Mouse (Mus musculus) liver, embryonic 11.5 days (tissue): ENCODE measurements around the gene Exosc1. TPM values are rescaled to one million over a fixed set of nuclear protein-coding genes. Genes with fewer than 3 reads are reported as not detected.
A peak's percentile ranks its signal among the peaks of the same experiment; 100 is the strongest.

Experiments
- ATAC-seq: fragments of 200-750 bp; cut with Nextera tagmentation; replicated peaks from 2 replicates; pipeline ENCODE4 v1.8.0; 2017; ENCODE audit warnings: moderate number of reproducible peaks, mild to moderate bottlenecking, moderate TSS enrichment, moderate library complexity; ENCODE audit not compliant: low FRiP score
- DNase-seq: peaks from one replicate; pipeline ENCODE4 v3.0.0-alpha.2; 2017; ENCODE audit warnings: low spot score
- H3K27ac ChIP-seq: fragments of 300-500 bp; sonication (generic); 2 replicates; pipeline ENCODE4 v1.5.1; 2014; ENCODE audit warnings: mild to moderate bottlenecking, low read depth, low read length, control low read depth
- H3K27me3 ChIP-seq: fragments of 300-500 bp; sonication (generic); replicated peaks from 2 replicates; pipeline ENCODE4 v1.6.1; 2014; ENCODE audit warnings: low read length, mixed read lengths; ENCODE audit not compliant: control insufficient read depth, insufficient read depth
- H3K36me3 ChIP-seq: fragments of 300-500 bp; sonication (generic); 2 replicates; pipeline ENCODE4 v1.6.1; 2014; ENCODE audit warnings: mild to moderate bottlenecking, low read length, moderate library complexity, mixed read lengths; ENCODE audit not compliant: control insufficient read depth, insufficient read depth
- H3K4me1 ChIP-seq: fragments of 300-500 bp; sonication (generic); replicated peaks from 2 replicates; pipeline ENCODE4 v1.6.1; 2014; ENCODE audit warnings: low read length, mixed read lengths; ENCODE audit not compliant: control insufficient read depth, insufficient read depth
- H3K4me2 ChIP-seq: fragments of 300-500 bp; sonication (generic); 2 replicates; pipeline ENCODE4 v1.6.1; 2014; ENCODE audit warnings: mild to moderate bottlenecking, control low read depth, moderate library complexity
- H3K4me3 ChIP-seq: fragments of 300-500 bp; sonication (generic); 2 replicates; pipeline ENCODE4 v1.5.1; 2014; ENCODE audit warnings: low read depth, low read length, control low read depth
- H3K9ac ChIP-seq: fragments of 300-500 bp; sonication (generic); 2 replicates; pipeline ENCODE4 v1.6.1; 2014; ENCODE audit warnings: low read depth, low read length, control low read depth
- H3K9me3 ChIP-seq: fragments of 300-500 bp; sonication (generic); 2 replicates; pipeline ENCODE4 v1.6.1; 2016; ENCODE audit warnings: low read length, inconsistent platforms, mixed read lengths; ENCODE audit not compliant: control insufficient read depth
- whole genome bisulfite sequencing: fragments of 180-500 bp; shearing (Covaris S2); extraction: QIAGEN DNeasy Blood & Tissue Kit; methylation state at CpG from one replicate; pipeline ENCODE4 v1.1.7; 2014; 5-methylcytosine and 5-hydroxymethylcytosine counted together
- polyA plus RNA-seq: library from polyadenylated mRNA; unstranded; fragments of >200 nt; fragmentation: Nextera tagmentation; extraction: Ambion mirVana; gene quantifications from 2 replicates; pipeline ENCODE4 v1.2.1, GENCODE M21; 2014

Gene Exosc1
- polyA plus RNA-seq, 1 experiment from 2014 or later = 109 TPM

- Histone ChIP-seq H3K9me3 (no peaks in the 10 kb centered on the region), H3K27me3 (no peaks in the 10 kb centered on the region), H3K27ac (no peak overlapping the region), H3K4me2 (no peak overlapping the region), H3K9ac (no peak overlapping the region), H3K4me1 (no peaks in the 10 kb centered on the region), H3K4me3 (no peak overlapping the region), H3K36me3 (peaks cover 10% of the 10 kb centered on the region; the same call in 1 of the 2 replicates)
- 93% methylated on average over 7 of the region's 7 CpGs for WGBS
- ATAC-seq (no peak), DNase-seq (no peak)
Observed at GRCm38 (mm10) chr19:41969618-41970017, 36.4 kb upstream of the Exosc1 start.

- H3K27ac ChIP-seq = no peak overlapping the region
- no peak overlapping the region for H3K4me2 ChIP-seq
- H3K9me3 ChIP-seq = no peaks in the 10 kb centered on the region
- ATAC-seq (no peak), DNase-seq (no peak)
- 92% methylated on average over 3 of the region's 3 CpGs for WGBS
- no peaks in the 10 kb centered on the region for H3K27me3 ChIP-seq
- peaks cover 49% of the 10 kb centered on the region for H3K36me3 ChIP-seq
- no peak overlapping the region for H3K9ac ChIP-seq
- no peaks in the 10 kb centered on the region for H3K4me1 ChIP-seq
- H3K4me3 ChIP-seq = no peak overlapping the region
Observed at GRCm38 (mm10) chr19:41953574-41953973, 20.4 kb upstream of the Exosc1 start.

- no peak overlapping the region for H3K4me3 ChIP-seq
- H3K27me3 ChIP-seq = no peaks in the 10 kb centered on the region
- ATAC-seq (0 out of 2 replicates have a peak, but pooled peaks have one; percentile 20), DNase-seq (no peak)
- no peak overlapping the region for H3K4me2 ChIP-seq
- H3K27ac ChIP-seq = no peak overlapping the region
- H3K4me1 ChIP-seq = no peaks in the 10 kb centered on the region
- 86% methylated on average over 4 of the region's 4 CpGs for WGBS
- no peak overlapping the region for H3K9ac ChIP-seq
- H3K9me3 ChIP-seq = no peaks in the 10 kb centered on the region
- H3K36me3 ChIP-seq = peaks cover 55% of the 10 kb centered on the region
Observed at GRCm38 (mm10) chr19:41952287-41952686, 19.1 kb upstream of the Exosc1 start.

GRCm38 (mm10) chr19:41943841-41944240, 10.6 kb upstream of the Exosc1 start:
- H3K27me3 ChIP-seq = no peaks in the 10 kb centered on the region
- no peaks in the 10 kb centered on the region for H3K9me3 ChIP-seq
- H3K4me1 ChIP-seq = no peaks in the 10 kb centered on the region
- H3K36me3 ChIP-seq = peaks cover 66% of the 10 kb centered on the region
- H3K4me3 ChIP-seq = no peak overlapping the region
- DNase-seq (no peak), ATAC-seq (no peak)
- H3K4me2 ChIP-seq = no peak overlapping the region
- 85% methylated on average over 7 of the region's 7 CpGs for WGBS
- no peak overlapping the region for H3K27ac ChIP-seq
- no peak overlapping the region for H3K9ac ChIP-seq

GRCm38 (mm10) chr19:41938539-41938938, 5.3 kb upstream of the Exosc1 start:
- no peak for DNase-seq
- Histone ChIP-seq H3K36me3 (peaks cover 39% of the 10 kb centered on the region), H3K9ac (no peak overlapping the region)

GRCm38 (mm10) chr19:41935921-41936320, 2.7 kb upstream of the Exosc1 start:
- Histone ChIP-seq H3K4me3 (no peak overlapping the region), H3K4me2 (no peak overlapping the region), H3K9me3 (no peaks in the 10 kb centered on the region), H3K27me3 (no peaks in the 10 kb centered on the region), H3K4me1 (peaks cover 9% of the 10 kb centered on the region), H3K27ac (no peak overlapping the region), H3K36me3 (peaks cover 30% of the 10 kb centered on the region; the same call in 1 of the 2 replicates), H3K9ac (no peak overlapping the region)
- ATAC-seq = no peak
- 77% methylated on average over 1 of the region's 1 CpGs for WGBS
- no peak for DNase-seq

More at GRCm38 (mm10) chr19:41938539-41938938, 5.3 kb upstream of the Exosc1 start:
- no peaks in the 10 kb centered on the region for H3K9me3 ChIP-seq
- peaks cover 9% of the 10 kb centered on the region for H3K4me1 ChIP-seq
- H3K27ac ChIP-seq = no peak overlapping the region
- ATAC-seq = no peak
- WGBS = 88% methylated on average over 5 of the region's 5 CpGs
- H3K4me2 ChIP-seq = no peak overlapping the region
- H3K4me3 ChIP-seq = no peak overlapping the region
- no peaks in the 10 kb centered on the region for H3K27me3 ChIP-seq

- H3K4me1 ChIP-seq = peaks cover 9% of the 10 kb centered on the region
- WGBS = 27% methylated on average over 6 of the region's 6 CpGs
- H3K9me3 ChIP-seq = no peaks in the 10 kb centered on the region
- ATAC-seq (no peak), DNase-seq (no peak)
- H3K27me3 ChIP-seq = no peaks in the 10 kb centered on the region
- peak overlapping the region; percentile 94 for H3K4me2 ChIP-seq
- peak overlapping the region; percentile 82 for H3K9ac ChIP-seq
- H3K36me3 ChIP-seq = peaks cover 31% of the 10 kb centered on the region; the same call in 1 of the 2 replicates
- peak overlapping the region; percentile 99 for H3K4me3 ChIP-seq
- H3K27ac ChIP-seq = no peak overlapping the region
Observed at GRCm38 (mm10) chr19:41934124-41934523, 901 bp upstream of the Exosc1 start.

GRCm38 (mm10) chr19:41932686-41933085, 537 bp downstream of the Exosc1 start:
- Histone ChIP-seq H3K9me3 (no peaks in the 10 kb centered on the region), H3K4me1 (peaks cover 9% of the 10 kb centered on the region), H3K27ac (peak overlapping the region; percentile 78), H3K27me3 (no peaks in the 10 kb centered on the region), H3K4me2 (peak overlapping the region; percentile 94), H3K9ac (peak overlapping the region; percentile 89), H3K36me3 (peaks cover 30% of the 10 kb centered on the region; the same call in 1 of the 2 replicates), H3K4me3 (peak overlapping the region; percentile 99)
- DNase-seq (no peak), ATAC-seq (peak; percentile 21; the same call in 1 of the 2 replicates)
- under 1% methylated on average over 28 of the region's 28 CpGs for WGBS

- Histone ChIP-seq H3K27ac (no peak overlapping the region), H3K9me3 (no peaks in the 10 kb centered on the region), H3K9ac (no peak overlapping the region), H3K27me3 (no peaks in the 10 kb centered on the region), H3K4me1 (no peaks in the 10 kb centered on the region), H3K36me3 (peaks cover 40% of the 10 kb centered on the region), H3K4me2 (no peak overlapping the region), H3K4me3 (no peak overlapping the region)
- 80% methylated on average over 5 of the region's 5 CpGs for WGBS
- ATAC-seq (no peak), DNase-seq (no peak)
Observed at GRCm38 (mm10) chr19:41920412-41921067, 12.7 kb downstream of the Exosc1 start.
